Mouse (Mus musculus): ENCODE data around the gene Gas1. TPM values are rescaled to one million over a fixed set of nuclear protein-coding genes. Genes with fewer than 3 reads are reported as not detected.

The Gas1 gene
- polyA plus RNA-seq, 1 experiment, result 66.0 TPM

- H3K4me3 ChIP-seq (replicated peaks; ENCODE audit: extremely low read depth, low read depth, low read length), result no peak overlapping the region
- DNase-seq, result no peak
- no peaks in the 10 kb centered on the region for H3K4me1 ChIP-seq (ENCODE audit: control insufficient read depth, insufficient read depth, low read length)
- no peak for TF ChIP-seq CTCF (IDR thresholded peaks at IDR 0.05; ENCODE audit: insufficient read depth, low read length)
- TF ChIP-seq POLR2A (IDR thresholded peaks at IDR 0.05; ENCODE audit: borderline replicate concordance, extremely low read depth, low read depth, low read length), result no peak
- 41% methylated on average over 19 of the region's 19 CpGs for WGBS
These were observed 20.7 kb downstream of the Gas1 start for GRCm38 (mm10) chr13:60156294-60157126.

- 78% methylated on average over 3 of the region's 3 CpGs for WGBS
- TF ChIP-seq CTCF (IDR thresholded peaks at IDR 0.05; ENCODE audit: insufficient read depth, low read length), result no peak
- TF ChIP-seq POLR2A (IDR thresholded peaks at IDR 0.05; ENCODE audit: borderline replicate concordance, extremely low read depth, low read depth, low read length), result no peak
- no peak overlapping the region for H3K4me3 ChIP-seq (replicated peaks; ENCODE audit: extremely low read depth, low read depth, low read length)
- no peak for DNase-seq
- H3K4me1 ChIP-seq (ENCODE audit: control insufficient read depth, insufficient read depth, low read length), result no peaks in the 10 kb centered on the region
These were observed 23.0 kb downstream of the Gas1 start for GRCm38 (mm10) chr13:60154170-60154569.

GRCm38 (mm10) chr13:60148235-60148634, 28.9 kb downstream of the Gas1 start:
- H3K4me3 ChIP-seq (replicated peaks; ENCODE audit: extremely low read depth, low read depth, low read length), result no peak overlapping the region
- TF ChIP-seq POLR2A (IDR thresholded peaks at IDR 0.05; ENCODE audit: borderline replicate concordance, extremely low read depth, low read depth, low read length), result no peak
- TF ChIP-seq CTCF (IDR thresholded peaks at IDR 0.05; ENCODE audit: insufficient read depth, low read length), result no peak
- no peaks in the 10 kb centered on the region for H3K4me1 ChIP-seq (ENCODE audit: control insufficient read depth, insufficient read depth, low read length)
- WGBS, result 69% methylated on average over 3 of the region's 3 CpGs
- DNase-seq, result no peak

GRCm38 (mm10) chr13:60147857-60148181, 29.3 kb downstream of the Gas1 start:
- 72% methylated on average over 2 of the region's 2 CpGs for WGBS
- H3K4me3 ChIP-seq (replicated peaks; ENCODE audit: extremely low read depth, low read depth, low read length), result no peak overlapping the region
- H3K4me1 ChIP-seq (ENCODE audit: control insufficient read depth, insufficient read depth, low read length), result no peaks in the 10 kb centered on the region
- DNase-seq, result no peak
- TF ChIP-seq POLR2A (IDR thresholded peaks at IDR 0.05; ENCODE audit: borderline replicate concordance, extremely low read depth, low read depth, low read length) (no peak), CTCF (IDR thresholded peaks at IDR 0.05; ENCODE audit: insufficient read depth, low read length) (no peak)

GRCm38 (mm10) chr13:60146994-60147856, 29.9 kb downstream of the Gas1 start:
- no peak overlapping the region for H3K4me3 ChIP-seq (replicated peaks; ENCODE audit: extremely low read depth, low read depth, low read length)
- WGBS, result 12% methylated on average over 21 of the region's 21 CpGs

GRCm38 (mm10) chr13:60146231-60146630, 30.9 kb downstream of the Gas1 start:
- H3K4me1 ChIP-seq (ENCODE audit: control insufficient read depth, insufficient read depth, low read length), result no peaks in the 10 kb centered on the region
- no peak for TF ChIP-seq CTCF (IDR thresholded peaks at IDR 0.05; ENCODE audit: insufficient read depth, low read length)
- no peak for TF ChIP-seq POLR2A (IDR thresholded peaks at IDR 0.05; ENCODE audit: borderline replicate concordance, extremely low read depth, low read depth, low read length)
- no peak for DNase-seq
- H3K4me3 ChIP-seq (replicated peaks; ENCODE audit: extremely low read depth, low read depth, low read length), result no peak overlapping the region
- 72% methylated on average over 3 of the region's 3 CpGs for WGBS

More at GRCm38 (mm10) chr13:60146994-60147856, 29.9 kb downstream of the Gas1 start:
- no peaks in the 10 kb centered on the region for H3K4me1 ChIP-seq (ENCODE audit: control insufficient read depth, insufficient read depth, low read length)
- DNase-seq, result no peak
- no peak for TF ChIP-seq CTCF (IDR thresholded peaks at IDR 0.05; ENCODE audit: insufficient read depth, low read length)
- TF ChIP-seq POLR2A (IDR thresholded peaks at IDR 0.05; ENCODE audit: borderline replicate concordance, extremely low read depth, low read depth, low read length), result no peak

GRCm38 (mm10) chr13:60136962-60137361, 40.2 kb downstream of the Gas1 start:
- no peaks in the 10 kb centered on the region for H3K4me1 ChIP-seq (ENCODE audit: control insufficient read depth, insufficient read depth, low read length)
- 93% methylated on average over 4 of the region's 4 CpGs for WGBS
- no peak for TF ChIP-seq POLR2A (IDR thresholded peaks at IDR 0.05; ENCODE audit: borderline replicate concordance, extremely low read depth, low read depth, low read length)
- no peak for TF ChIP-seq CTCF (IDR thresholded peaks at IDR 0.05; ENCODE audit: insufficient read depth, low read length)
- no peak for DNase-seq
- H3K4me3 ChIP-seq (replicated peaks; ENCODE audit: extremely low read depth, low read depth, low read length), result no peak overlapping the region

GRCm38 (mm10) chr13:60134439-60134799, 42.7 kb downstream of the Gas1 start:
- no peak overlapping the region for H3K4me3 ChIP-seq (replicated peaks; ENCODE audit: extremely low read depth, low read depth, low read length)
- WGBS, result 90% methylated on average over 5 of the region's 5 CpGs
- H3K4me1 ChIP-seq (ENCODE audit: control insufficient read depth, insufficient read depth, low read length), result no peaks in the 10 kb centered on the region
- no peak for DNase-seq
- TF ChIP-seq CTCF (IDR thresholded peaks at IDR 0.05; ENCODE audit: insufficient read depth, low read length) (no peak), POLR2A (IDR thresholded peaks at IDR 0.05; ENCODE audit: borderline replicate concordance, extremely low read depth, low read depth, low read length) (no peak)

GRCm38 (mm10) chr13:60133716-60134438, 43.3 kb downstream of the Gas1 start:
- TF ChIP-seq CTCF (IDR thresholded peaks at IDR 0.05; ENCODE audit: insufficient read depth, low read length) (no peak), POLR2A (IDR thresholded peaks at IDR 0.05; ENCODE audit: borderline replicate concordance, extremely low read depth, low read depth, low read length) (no peak)
- WGBS, result 57% methylated on average over 10 of the region's 10 CpGs
- H3K4me3 ChIP-seq (replicated peaks; ENCODE audit: extremely low read depth, low read depth, low read length), result no peak overlapping the region
- no peak for DNase-seq
- H3K4me1 ChIP-seq (ENCODE audit: control insufficient read depth, insufficient read depth, low read length), result no peaks in the 10 kb centered on the region
